Mouse (Mus musculus) ovary, adult 18-20 months (tissue): ENCODE measurements around the gene Osbpl7.
A peak's percentile ranks its signal among the peaks of the same experiment; 100 is the strongest.

Experiments
- DNase-seq: peaks from one replicate; pipeline ENCODE4 v3.0.0; 2022; ENCODE audit warnings: low spot score, mixed read lengths

Osbpl7 gene

DNA sequence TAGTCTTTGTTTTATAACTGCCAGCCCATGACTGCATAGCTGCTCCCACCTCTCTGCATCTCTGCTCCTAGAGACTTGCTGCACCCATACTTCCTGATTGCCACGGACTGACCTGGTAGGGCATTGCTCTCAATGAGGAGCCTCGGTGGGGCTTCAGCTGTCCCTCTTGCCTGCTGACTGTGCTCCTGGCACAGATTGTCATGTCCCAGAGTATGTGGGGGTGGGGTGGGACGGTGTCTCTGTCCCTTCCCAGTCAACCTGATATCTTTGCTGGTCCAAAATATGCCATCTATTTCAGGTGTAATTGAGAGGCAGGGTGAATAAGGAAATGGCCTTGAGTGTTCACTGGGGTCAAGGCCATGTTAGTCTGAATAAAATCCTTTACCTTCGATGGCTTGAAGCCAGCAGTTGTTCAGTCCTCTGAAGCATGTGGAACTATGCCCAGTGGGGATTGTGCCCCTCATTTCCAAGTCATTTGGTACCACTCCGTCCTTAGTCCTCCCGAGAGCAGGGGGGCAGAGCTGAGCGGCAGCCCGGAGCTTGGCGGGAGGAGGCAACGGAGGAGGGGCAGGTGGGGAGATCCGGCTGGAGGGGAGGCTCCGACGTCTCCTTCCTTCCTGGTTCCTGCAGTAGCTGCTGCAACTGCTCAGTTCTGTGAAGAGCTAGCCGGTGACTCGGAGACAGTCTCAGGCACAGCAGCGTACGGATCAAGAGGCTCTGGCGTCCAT is at the start of gene Osbpl7:
Gene Osbpl7, plus strand, starts transcription at position 413 of the 728 bp plus-strand sequence.
- peak; percentile 75 for DNase-seq

DNA sequence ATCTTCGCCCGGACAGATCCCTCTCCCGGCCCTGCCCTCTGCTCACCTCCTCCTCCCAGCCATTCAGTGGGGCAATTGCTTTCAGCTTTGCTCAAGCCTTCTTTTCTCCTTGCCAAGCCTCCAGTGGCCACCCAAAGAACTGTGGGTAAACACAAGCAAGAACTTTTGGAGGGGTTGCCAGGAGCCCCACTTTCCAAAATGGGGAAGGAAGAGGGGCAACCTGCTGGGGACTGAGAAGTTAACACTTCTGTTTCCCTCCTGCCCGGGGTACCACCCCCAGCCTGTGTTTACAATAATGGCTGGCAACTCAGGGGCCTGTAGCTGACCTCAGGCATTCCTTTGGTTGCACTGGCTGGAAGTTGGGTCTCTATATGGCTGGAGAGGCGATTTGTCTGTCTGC is 47.3 kb upstream of the Osbpl7 start:
- DNase-seq, result no peak

DNA sequence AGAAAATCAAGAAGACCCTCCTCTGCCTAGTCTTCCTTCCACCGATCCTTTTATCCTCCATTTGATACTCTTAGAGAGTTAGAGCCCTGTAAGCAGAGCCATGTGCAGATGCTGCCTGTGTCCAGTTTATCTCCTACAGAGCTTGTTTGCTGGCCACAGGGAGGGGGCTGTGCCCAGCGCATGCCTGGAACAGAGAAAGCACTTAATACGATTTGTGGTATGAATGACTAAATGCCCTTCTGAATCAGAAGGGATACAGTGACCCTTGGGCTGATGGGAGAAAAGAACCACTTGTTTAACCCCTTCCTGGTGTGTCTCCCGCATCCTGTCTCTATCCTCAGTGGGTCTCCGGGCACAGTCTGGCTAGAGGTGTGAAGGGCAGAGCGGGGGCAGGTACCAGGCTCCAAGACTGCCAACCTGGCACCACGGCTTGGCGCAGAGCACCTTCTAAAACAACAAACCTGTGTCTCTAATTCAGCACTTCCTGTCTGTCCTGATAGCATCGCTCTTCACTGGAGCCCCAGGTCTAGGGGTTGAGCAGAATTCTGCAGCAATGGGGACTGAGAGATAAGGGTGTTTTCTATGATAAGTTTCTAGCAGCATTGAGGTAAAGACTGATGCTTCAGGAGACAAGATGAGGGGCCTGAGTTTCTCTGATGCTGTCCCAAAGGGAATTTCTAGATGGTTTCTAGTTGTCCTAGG is 43.2 kb upstream of the Osbpl7 start:
- no peak for DNase-seq

DNA sequence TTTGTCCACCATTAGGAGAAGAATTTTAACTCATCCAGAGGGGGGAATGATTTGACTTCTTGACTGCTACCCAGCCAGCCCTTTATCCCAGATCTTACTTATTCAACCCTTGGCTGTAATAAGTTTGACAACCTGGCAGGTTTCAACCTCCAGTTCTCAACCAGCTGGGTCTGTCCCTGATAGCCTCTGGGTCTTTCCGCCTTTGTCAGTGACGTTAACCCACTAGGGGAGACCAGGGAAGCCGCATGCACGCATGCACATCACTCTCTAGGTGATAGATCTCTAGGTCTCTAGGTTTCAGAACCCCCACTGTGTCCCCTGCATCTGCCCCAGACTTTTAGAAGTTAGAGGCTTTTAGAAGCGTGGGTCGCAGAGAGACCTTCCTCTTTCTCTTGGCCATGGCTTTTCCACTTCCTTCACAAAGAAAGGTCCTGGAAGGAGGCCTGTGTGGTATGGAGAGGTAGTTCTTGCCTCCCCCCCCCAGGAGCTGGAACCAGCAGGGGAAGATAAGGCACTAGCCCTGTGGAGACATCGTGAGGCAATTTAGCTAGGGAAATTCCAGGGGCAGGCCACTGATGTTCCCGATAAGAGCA is 41.1 kb upstream of the Osbpl7 start:
- DNase-seq, result no peak

DNA sequence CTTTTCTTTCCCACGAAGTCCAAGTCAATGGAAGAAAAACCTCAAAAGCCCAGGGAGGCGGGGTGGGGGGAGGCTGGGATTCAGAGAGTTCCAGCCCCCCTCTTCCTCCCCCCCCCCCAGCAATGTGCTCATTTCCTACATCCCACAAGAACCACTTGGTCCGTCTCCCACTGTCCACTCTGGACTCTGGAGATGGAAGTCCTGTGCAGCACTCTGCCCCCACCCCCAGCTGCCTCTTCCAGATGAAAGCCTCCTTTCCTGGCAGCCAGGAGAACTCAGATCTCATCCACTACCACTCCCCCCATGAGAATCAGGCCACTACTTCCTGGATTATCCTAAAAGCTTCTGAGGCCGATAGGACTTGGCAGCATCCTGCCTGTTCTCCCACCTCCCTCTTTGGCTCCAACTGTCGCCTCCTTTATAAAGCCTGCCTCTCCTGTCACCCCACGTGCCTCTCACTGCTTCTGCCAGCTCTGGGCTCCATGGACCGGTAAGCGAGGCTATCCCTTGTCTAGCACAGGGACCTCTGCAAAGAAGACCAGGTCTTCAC is 37.2 kb upstream of the Osbpl7 start, which contains the start of gene Sp6:
Gene Sp6, plus strand, starts transcription at position 274 of the 550 bp plus-strand sequence.
- DNase-seq, result no peak

DNA sequence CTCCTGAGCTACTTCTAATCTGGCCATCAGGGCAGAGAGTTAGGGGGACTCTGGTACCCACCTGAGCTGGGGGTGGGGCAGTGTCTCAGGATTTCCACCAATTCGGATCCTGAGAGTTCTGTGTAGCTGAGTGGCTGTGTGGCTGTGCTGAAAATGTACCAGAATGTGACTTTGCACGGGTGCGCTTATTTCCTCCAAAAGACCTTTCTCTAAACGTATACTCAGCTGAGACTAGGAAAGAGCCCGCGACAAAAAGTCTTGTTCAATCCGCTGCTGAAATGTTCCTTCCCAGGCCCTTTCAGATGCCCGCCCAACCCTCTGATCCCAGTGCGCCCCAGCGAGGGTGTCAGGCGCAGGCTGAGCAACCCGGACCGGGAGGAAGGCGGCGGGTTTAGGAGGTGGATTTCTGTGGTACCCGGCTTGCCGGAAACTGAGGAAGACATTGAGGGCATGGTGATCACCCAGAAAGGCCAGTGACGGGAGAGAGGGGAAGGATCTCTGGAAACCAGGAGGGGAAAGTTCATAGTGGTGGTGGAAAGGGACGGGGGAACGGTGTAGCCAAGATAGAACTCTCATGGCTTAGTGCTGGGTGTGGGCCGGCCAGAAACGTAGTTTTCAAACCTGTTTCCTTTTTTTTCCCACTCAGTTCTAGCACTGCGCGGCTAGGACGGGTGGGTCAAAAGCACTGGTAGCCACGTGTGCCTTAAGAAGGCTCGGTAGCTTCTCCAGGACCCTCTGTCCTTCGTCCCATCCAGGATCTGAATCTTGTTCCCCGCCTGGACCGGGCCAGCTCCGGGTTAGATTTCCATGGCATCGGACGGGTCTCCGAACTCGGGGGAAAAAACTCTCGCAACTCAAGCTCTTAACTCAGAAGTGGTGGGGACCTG is 32.5 kb upstream of the Osbpl7 start:
- no peak for DNase-seq

DNA sequence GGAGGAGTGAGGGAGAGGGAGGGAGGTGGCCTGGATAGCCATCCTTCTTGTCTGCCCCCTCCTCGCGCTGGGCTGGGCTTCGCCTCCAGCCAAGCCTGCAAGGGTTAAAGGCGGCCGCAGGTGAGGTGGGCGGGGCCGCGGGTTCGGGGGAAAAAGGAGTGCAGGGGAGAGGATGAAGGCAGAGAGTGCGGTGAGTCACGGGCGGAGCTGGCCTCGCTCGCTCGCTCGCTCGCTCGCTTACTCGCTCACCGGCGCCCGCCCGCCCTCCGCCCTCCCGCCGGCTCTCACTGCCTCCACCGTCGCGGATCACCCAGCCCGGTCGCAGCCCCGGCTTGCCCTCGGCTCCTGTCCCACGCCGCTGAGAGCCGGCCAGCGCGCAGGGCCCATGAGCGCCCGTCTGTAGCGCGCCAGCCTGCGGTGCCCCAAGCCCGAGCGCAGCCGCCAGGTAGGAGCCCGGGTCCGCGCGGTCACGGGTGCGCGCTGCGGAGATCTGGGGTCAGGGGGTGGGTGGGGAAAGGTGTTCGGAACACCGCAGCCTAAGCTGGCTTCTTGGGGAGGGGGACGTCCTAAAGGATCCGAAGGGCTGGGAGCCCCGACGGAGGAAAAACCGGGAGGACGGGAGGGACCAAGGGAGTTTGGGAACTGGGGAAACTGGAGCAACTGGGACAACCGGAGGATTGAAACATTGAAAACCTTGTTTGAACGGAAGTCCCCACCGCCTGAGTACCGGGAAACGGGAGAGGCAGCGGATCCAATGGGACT is 31.7 kb upstream of the Osbpl7 start:
- no peak for DNase-seq

DNA sequence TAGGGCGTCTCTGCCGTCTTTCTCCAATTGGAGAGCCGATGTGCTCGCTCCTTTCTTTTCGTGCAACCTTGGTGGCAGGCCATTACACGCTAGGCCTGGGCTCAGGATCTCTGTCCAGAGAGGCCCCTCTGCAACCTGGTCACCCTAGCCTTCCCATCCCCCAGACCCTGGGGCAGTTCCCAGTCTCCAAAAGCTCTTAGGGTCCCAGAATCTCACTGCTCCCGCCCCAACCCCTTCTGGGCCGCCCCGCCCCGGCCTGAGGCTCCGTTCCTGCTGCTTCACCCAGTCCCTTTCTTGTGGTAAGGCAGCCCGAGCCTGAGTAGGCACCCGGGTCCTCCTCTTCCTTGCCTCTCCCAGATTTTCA is 31.1 kb upstream of the Osbpl7 start:
- DNase-seq, result no peak

DNA sequence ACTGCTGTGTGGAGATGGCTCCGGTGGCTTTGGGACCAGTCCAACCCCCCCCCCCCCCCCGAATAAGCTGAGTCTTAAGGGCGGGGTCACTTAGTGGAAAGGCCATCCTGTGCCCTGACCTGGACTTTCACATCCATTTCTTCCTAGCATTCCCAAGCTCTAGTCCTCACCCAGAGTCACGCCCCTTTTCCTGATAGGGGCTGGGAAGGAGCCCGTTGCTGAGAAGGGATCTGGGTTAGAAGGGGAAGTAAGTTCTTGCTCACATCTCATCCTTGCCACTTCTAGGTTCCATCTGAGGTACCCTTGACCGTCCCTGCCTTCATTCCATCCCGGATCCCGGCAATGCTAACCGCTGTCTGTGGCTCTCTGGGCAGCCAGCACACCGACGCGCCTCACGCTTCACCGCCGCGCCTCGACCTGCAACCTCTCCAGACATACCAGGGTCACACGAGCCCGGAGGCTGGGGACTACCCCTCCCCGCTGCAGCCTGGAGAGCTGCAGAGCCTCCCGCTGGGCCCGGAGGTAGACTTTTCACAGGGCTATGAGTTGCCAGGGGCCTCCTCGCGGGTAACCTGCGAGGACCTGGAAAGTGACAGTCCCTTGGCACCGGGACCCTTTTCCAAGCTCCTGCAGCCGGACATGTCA is 29.2 kb upstream of the Osbpl7 start:
- DNase-seq, result no peak

DNA sequence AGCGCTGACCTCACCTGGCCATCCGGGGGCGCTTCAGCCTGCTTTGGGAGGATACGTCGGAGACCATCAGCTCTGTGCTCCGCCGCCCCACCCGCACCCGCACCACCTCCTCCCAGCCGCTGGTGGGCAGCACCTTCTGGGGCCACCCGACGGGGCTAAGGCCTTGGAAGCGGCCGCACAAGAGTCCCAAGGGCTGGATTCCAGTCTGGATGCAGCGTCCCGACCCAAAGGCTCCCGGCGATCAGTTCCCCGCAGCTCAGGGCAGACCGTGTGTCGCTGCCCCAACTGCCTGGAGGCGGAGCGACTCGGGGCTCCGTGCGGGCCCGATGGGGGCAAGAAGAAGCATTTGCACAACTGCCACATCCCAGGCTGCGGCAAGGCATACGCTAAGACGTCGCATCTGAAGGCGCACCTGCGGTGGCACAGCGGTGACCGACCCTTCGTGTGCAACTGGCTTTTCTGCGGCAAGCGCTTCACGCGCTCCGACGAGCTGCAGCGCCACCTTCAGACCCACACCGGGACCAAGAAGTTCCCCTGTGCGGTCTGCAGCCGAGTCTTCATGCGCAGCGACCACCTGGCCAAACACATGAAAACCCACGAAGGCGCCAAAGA is 28.4 kb upstream of the Osbpl7 start:
- DNase-seq, result peak; percentile 35

DNA sequence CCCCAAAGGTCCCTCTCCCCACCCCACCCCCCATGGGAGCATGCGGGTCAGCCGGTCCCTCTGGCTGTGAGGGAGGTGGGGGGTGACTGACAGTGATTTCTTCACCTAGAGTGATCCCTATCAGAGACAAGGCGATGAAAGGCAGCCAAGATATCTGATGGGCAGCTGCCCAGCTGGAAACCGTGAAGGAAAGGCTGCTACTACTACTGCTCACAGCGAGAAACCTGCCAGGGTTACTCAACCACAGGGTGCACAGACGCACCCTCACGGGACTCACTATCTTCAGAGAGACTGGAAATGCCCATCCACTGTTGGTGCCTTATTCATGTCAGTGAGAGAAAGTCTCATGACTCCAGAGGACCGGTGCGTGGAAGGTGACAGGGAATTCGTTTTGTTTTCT is 25.5 kb upstream of the Osbpl7 start:
- DNase-seq, result no peak

DNA sequence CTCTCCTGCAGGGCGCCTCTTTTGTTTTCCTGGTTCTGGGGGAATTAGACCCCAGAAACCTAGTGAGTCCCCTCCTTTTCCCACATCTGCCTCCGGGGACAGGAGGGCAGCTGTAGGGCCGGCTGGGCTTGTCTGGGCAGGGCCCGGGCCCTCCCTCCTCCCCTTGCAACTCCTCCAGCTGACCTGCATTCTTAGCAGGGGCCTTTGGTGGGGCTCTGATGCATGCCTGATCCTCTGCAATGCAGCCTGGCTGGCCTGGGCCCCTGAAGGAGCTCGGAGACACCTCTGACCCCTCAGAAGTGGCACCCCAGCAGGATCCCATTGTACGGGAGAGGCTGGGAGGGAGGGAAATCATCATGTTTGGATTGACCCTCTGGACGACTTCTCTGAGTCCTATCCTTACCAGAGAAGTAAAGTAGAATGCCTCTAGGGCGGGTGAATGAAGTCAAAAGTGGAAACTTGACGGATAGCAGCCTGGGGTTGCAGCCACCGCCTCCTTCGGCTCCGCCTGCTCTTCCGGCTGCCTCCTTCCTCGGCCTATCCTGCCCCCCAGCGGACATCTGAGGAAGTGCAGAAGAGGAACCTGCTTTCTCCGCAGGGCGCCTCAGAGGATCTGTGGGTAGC is 24.6 kb upstream of the Osbpl7 start:
- peak; percentile 70 for DNase-seq

DNA sequence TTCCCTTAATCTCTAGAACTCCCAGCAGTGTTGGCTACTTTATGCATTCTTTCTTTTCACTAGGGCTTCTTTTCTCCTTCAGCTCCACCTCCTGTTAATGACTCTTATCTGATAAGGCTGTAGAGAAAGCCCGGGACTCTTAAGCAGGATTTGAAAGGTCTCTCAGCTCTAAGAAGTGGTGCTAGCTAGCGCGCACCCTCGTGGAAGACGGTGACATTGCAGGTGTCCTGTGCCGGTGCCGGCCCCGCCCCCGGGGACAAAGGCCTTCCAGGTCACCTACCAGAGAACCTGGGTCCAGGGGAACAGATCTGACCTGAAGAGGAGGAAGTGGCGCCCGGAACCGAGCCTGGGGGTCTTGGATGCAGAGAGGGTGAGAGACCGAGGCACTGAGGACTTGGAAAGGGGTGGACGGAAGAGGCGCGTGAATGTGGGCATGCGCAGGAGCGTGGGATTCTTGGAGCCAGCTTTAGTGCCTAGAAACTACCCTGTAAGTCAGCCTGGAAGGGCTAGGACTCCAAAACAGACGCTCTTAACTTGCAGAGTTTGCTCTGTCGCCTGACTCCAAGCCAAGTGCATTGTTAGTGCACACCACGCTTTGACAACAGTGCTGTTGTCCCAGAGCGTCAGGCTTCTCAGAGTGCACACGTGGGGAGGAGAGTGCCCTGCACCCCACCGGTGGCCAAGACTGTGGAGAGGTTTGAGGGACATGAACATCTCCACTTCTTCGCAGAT is 20.6 kb upstream of the Osbpl7 start, which contains the start of gene Scrn2:
Gene Scrn2, plus strand, starts transcription at position 253 of the 732 bp plus-strand sequence.
- peak; percentile 59 for DNase-seq

DNA sequence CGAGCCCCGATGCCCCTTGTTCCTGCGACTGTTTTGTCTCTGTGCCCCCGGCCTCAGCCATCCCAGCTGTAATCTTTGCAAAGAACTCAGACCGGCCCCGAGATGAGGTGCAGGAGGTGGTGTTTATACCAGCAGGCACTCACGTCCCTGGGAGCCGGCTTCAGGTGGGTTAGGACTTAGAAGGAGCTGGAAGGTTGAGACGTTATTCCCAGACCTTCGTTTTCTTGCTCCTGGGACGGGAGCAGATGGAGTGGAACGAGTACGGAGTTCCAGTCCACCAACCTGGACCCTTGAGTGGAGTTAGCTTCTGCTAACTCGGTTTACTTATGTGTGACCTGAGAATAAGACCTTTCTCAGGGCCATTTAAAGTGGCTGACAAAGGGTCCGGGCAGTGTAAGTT is 20.0 kb upstream of the Osbpl7 start:
- DNase-seq, result no peak

DNA sequence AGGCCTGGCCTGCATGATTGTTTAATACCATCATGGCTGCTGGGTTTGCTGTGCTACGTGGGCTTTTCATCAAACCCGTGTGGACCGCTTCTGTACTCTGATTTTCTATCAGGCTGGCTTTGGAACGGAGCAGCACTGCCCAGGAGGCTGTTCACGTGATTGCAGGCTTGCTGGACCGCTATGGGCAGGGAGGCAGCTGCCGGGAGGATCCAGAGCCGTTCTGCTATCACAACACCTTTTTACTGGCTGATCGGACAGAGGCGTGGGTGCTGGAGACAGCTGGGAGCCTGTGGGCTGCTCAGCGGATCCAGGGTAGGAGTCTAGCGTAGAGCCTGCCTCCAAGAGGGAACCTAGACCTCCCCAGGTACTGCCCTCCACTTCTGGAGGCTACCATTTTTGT is 18.5 kb upstream of the Osbpl7 start:
- DNase-seq, result no peak

DNA sequence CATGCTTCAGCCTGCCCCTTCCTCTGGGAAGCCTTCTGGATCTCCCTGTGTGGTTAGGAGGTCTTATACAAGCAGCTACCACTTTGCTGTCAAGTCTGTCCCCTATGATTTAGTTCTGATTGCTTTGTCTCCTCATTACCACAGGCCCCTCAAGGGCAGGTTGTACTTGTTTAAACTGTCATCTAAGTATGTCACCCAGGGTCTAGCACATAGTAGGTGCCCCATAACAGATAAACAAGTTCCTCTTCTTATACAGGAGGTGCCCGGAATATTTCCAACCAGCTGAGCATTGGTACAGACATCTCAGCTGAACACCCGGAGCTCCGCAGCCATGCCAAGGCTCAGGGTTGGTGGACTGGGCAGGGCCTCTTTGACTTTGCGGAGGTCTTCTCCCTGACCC is 17.9 kb upstream of the Osbpl7 start:
- no peak for DNase-seq

DNA sequence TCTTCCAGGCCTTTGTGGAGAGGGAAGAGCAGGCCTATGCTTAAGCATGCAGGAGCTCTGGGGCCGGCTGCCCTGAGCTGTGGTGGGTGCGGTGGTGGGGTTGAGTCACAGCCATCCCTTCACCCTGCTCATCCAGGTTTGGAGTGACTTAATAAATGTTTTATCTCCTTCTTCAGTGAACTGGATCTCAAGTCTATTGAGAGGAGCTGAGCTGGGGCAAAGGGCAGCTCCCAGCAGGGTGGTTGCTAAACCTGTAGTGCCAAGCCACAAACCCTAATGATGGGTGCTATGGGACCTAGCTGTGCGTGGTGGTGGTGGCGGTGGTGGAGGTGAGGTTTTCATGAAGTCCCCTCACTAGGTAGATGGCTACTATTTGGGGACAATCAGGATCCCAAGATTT is 16.6 kb upstream of the Osbpl7 start:
- no peak for DNase-seq

DNA sequence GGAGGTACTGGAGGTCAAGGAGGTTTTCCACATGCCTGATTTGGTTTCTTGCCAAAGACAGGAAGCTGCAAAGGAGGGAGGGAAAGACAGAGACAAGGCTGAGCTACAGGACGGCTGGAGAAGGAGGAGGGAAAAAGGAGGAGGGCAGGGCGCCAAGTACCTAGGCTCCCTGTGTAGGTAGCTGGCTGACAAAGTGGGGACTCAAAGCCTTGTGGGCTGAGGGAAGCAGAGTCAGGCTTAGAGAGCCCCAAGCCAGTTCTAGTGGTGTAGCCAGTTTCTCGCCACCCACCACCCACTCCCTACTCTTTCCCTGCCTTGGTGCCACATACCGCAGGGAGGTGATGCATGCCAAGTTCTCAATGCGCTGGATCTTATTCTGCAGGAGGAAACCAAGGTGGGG is 14.3 kb upstream of the Osbpl7 start:
- no peak for DNase-seq

DNA sequence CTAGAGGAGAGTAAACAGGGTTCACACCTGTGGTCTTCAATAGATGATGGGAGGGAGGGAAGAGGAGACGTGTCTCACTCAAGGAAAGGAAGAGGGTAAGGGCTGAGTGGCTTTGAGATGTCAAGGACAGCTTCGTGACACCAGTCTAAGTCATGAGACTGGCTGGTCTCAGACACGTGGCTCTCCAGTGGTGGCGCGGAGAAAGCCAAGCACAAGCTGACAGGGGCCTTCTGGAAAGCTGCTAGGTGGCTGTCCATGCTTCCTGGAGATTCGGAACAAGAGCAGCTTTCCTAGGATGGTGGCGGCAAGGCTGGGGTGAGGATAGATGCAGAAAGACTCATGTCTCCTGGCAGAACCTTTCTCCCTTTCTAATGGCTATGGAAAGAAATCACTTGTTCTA is 11.5 kb upstream of the Osbpl7 start:
- DNase-seq, result no peak
